Comparison of ENCODE assay signal across 26 mouse cellular contexts in the genomic region with DNA sequence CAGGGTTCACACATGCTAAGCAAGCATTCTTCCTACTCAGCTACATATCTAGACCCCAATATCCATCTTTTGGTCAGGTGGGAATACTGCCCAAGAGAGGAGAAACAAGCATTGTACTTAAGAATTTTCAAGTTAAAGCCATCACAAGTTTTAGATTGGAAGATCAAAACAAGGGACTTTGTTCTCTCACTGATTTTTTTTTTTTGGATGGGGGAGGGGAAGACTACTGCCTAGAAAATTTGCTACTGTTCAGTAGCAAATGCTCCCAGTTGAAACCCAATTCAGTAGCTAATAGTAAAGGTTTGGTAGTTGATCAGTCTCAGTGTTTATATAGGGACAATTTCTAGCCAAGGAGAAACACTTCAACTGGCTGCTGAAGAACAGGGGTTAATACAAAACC. TPM values are rescaled to one million over a fixed set of nuclear protein-coding genes. Genes with fewer than 3 reads are reported as not detected.
DNase-seq lines count a peak whose midpoint lies in the region; ATAC-seq and TF ChIP-seq lines count a peak whose summit lies in the region.
"Had no signal": no experiment of that assay in that cellular context is flagged by ENCODE, and none has a peak within 500 bp of the region (broad histone marks: within the 10 kb centered on the region; RNA-seq: fewer than 3 reads in every experiment).

No protein-coding gene starts in this region.

- no peak overlapping the region for H3K4me3 ChIP-seq in heart, embryonic 15.5 days
- no peak overlapping the region for H3K4me3 ChIP-seq in liver, postnatal 0 days (ENCODE audit: low read depth, low read length)
- H3K4me3 ChIP-seq in CH12.LX (replicated peaks in 1 of 3; ENCODE audit: low read depth in 2 of 3, low read length in 2 of 3, poor library complexity in 1 of 3) (no peak overlapping the region), MEL (ENCODE audit: control insufficient read depth in 1 of 2, insufficient read depth in 1 of 2, low read depth in 2 of 2, low read length in 2 of 2) (no peak overlapping the region)
- H3K4me3 ChIP-seq: heart, embryonic 10.5 days; layer of hippocampus, adult 2 months had no signal

- in situ Hi-C loops in CH12.LX (cut with MboI; ENCODE audit: low pct_ligation_motif_present, low pct_unique_long_range_greater_than_20kb, low sequenced_read_pairs): no loop called here

- TF ChIP-seq POLR2A in CH12.LX (IDR thresholded peaks at IDR 0.05; ENCODE audit: low read depth, low read length): no peak
- no peak for TF ChIP-seq POLR2A in MEL (IDR thresholded peaks at IDR 0.05; ENCODE audit: control insufficient read depth in 1 of 2, insufficient read depth in 1 of 2, low read depth in 1 of 2, low read length in 2 of 2, poor library complexity in 1 of 2)

- H3K36me3 ChIP-seq in heart, embryonic 15.5 days: no peaks in the 10 kb centered on the region
- H3K36me3 ChIP-seq in liver, postnatal 0 days (replicated peaks; ENCODE audit: insufficient read depth, low read length): no peaks in the 10 kb centered on the region
- peaks cover 0 to 23% of the 10 kb centered on the region in 2 experiments for H3K36me3 ChIP-seq in CH12.LX (replicated peaks in 1 of 2; ENCODE audit: control insufficient read depth in 1 of 2, insufficient read depth in 1 of 2, low read length in 1 of 2)
- peaks cover 2 to 42% of the 10 kb centered on the region in 2 experiments for H3K36me3 ChIP-seq in MEL (ENCODE audit: control insufficient read depth in 1 of 2, insufficient read depth in 2 of 2, low read length in 2 of 2)

- TF ChIP-seq RAD21 in CH12.LX (IDR thresholded peaks at IDR 0.05; ENCODE audit: low read depth, low read length) (no peak), MEL (IDR thresholded peaks at IDR 0.05; ENCODE audit: low read depth, low read length) (no peak)

- DNase-seq in heart, adult 9 months (ENCODE audit: low spot score in 2 of 2): no peak
- no peak for DNase-seq in liver, postnatal 0 days
- no peak for DNase-seq in liver
- no peak for DNase-seq in CH12.LX (ENCODE audit: extremely low read depth)
- DNase-seq in MEL (ENCODE audit: low read depth, low spot score): no peak
- DNase-seq: adrenal gland, postnatal 25 days; cerebellum, adult 9-11 months; heart, postnatal 36 days; kidney, adult 18-20 months; kidney, postnatal 14 days; lung, adult 18-20 months; midbrain, embryonic 14.5 days had no signal

- no peak overlapping the region for H3K27ac ChIP-seq in heart, embryonic 15.5 days
- no peak overlapping the region for H3K27ac ChIP-seq in liver, postnatal 0 days (ENCODE audit: low read depth)
- H3K27ac ChIP-seq in CH12.LX (ENCODE audit: insufficient read depth, low read depth): no peak overlapping the region
- no peak overlapping the region for H3K27ac ChIP-seq in MEL (ENCODE audit: control insufficient read depth, low read depth, low read length)
- H3K27ac ChIP-seq: heart, embryonic 10.5 days; hindbrain, embryonic 14.5 days had no signal

- TF ChIP-seq CTCF in liver, postnatal 0 days (IDR thresholded peaks at IDR 0.05; ENCODE audit: low read depth): no peak
- TF ChIP-seq CTCF in CH12.LX (conservative IDR thresholded peaks at IDR 0.05 in 1 of 2, IDR thresholded peaks at IDR 0.05 in 1 of 2; ENCODE audit: low read depth in 2 of 2, low read length in 2 of 2): no peak
- no peak for TF ChIP-seq CTCF in MEL (IDR thresholded peaks at IDR 0.05 in 2 of 3, conservative IDR thresholded peaks at IDR 0.05 in 1 of 3; ENCODE audit: control insufficient read depth in 1 of 3, insufficient read depth in 1 of 3, low read depth in 2 of 3, low read length in 3 of 3, poor library complexity in 1 of 3, severe bottlenecking in 1 of 3)

- TF ChIP-seq EP300 in liver, postnatal 0 days (IDR thresholded peaks at IDR 0.05; ENCODE audit: low read depth): no peak
- TF ChIP-seq EP300 in CH12.LX (IDR thresholded peaks at IDR 0.05; ENCODE audit: low read length) (no peak), MEL (IDR thresholded peaks at IDR 0.05; ENCODE audit: low read depth in 1 of 2, low read length in 2 of 2) (no peak)

- peak overlapping the region; percentile 84; the same call in 1 of the 2 replicates for H3K4me2 ChIP-seq in heart, embryonic 15.5 days
- 0 out of 2 replicates have a peak overlapping the region, but pooled peaks have one; percentile 3 for H3K4me2 ChIP-seq in liver, postnatal 0 days (ENCODE audit: low read depth, low read length)
- H3K4me2 ChIP-seq in CH12.LX (ENCODE audit: insufficient read depth, low read depth, poor library complexity, severe bottlenecking): no peak overlapping the region
- H3K4me2 ChIP-seq: hindbrain, embryonic 14.5 days had no signal

- H3K4me1 ChIP-seq in heart, embryonic 15.5 days (replicated peaks): peaks cover 24% of the 10 kb centered on the region
- H3K4me1 ChIP-seq in liver, postnatal 0 days (ENCODE audit: insufficient read depth): peaks cover 20% of the 10 kb centered on the region
- H3K4me1 ChIP-seq in CH12.LX (ENCODE audit: control insufficient read depth in 1 of 2, insufficient read depth in 2 of 2) (peaks cover 6 to 51% of the 10 kb centered on the region in 2 experiments; a peak in 3 of 4 replicates), MEL (ENCODE audit: control insufficient read depth in 1 of 2, insufficient read depth in 2 of 2, low read length in 2 of 2) (peaks cover 11 to 24% of the 10 kb centered on the region in 2 experiments)

- no peaks in the 10 kb centered on the region for H3K9me3 ChIP-seq in heart, embryonic 15.5 days (replicated peaks)
- no peaks in the 10 kb centered on the region for H3K9me3 ChIP-seq in liver, postnatal 0 days (ENCODE audit: low read length)
- no peaks in the 10 kb centered on the region for H3K9me3 ChIP-seq in CH12.LX (replicated peaks; ENCODE audit: low read length)
- H3K9me3 ChIP-seq in MEL (replicated peaks; ENCODE audit: insufficient read depth, low read length): no peaks in the 10 kb centered on the region
- H3K9me3 ChIP-seq: heart, embryonic 10.5 days had no signal

- ATAC-seq in heart, embryonic 15.5 days (replicated peaks; ENCODE audit: insufficient number of reproducible peaks, insufficient read depth, low FRiP score, low read depth): no peak
- ATAC-seq in liver, postnatal 0 days: no peak
- ATAC-seq in cerebellum, adult (ENCODE audit: insufficient number of reproducible peaks, low FRiP score, low TSS enrichment): no peak
- ATAC-seq: inflammation-experienced regulatory T-cells, adult 6 months had no signal

- dilution Hi-C loops in CH12.LX (cut with MboI; ENCODE audit: extremely low pct_ligation_motif_present, extremely low pct_unique_long_range_greater_than_20kb, low sequenced_read_pairs): no loop called here

- H3K9ac ChIP-seq in heart, embryonic 15.5 days: no peak overlapping the region
- no peak overlapping the region for H3K9ac ChIP-seq in liver, postnatal 0 days (replicated peaks)
- no peak overlapping the region for H3K9ac ChIP-seq in CH12.LX (ENCODE audit: insufficient read depth, low read depth)
- H3K9ac ChIP-seq in MEL (ENCODE audit: control insufficient read depth, low read depth, low read length, poor library complexity, severe bottlenecking): no peak overlapping the region
- H3K9ac ChIP-seq: hindbrain, embryonic 14.5 days had no signal

- H3K79me2 ChIP-seq in CH12.LX (replicated peaks; ENCODE audit: control insufficient read depth, extremely low read depth, insufficient read depth, poor library complexity, severe bottlenecking) (peaks cover 18% of the 10 kb centered on the region), MEL (ENCODE audit: control insufficient read depth, insufficient read depth, low read length, poor library complexity) (peaks cover 42% of the 10 kb centered on the region)

- no peaks in the 10 kb centered on the region for H3K27me3 ChIP-seq in heart, embryonic 15.5 days
- no peaks in the 10 kb centered on the region for H3K27me3 ChIP-seq in liver, postnatal 0 days (ENCODE audit: insufficient read depth, low read length)
- H3K27me3 ChIP-seq in CH12.LX (replicated peaks) (no peaks in the 10 kb centered on the region), MEL (ENCODE audit: control insufficient read depth in 1 of 2, insufficient read depth in 2 of 2, low read length in 2 of 2) (no peaks in the 10 kb centered on the region)

TF ChIP-seq in CH12.LX, 34 proteins besides CTCF, POLR2A, EP300 and RAD21:
- TF ChIP-seq ETS1 (conservative IDR thresholded peaks at IDR 0.05; ENCODE audit: low read depth, low read length): no peak
- TF ChIP-seq ZNF384 (IDR thresholded peaks at IDR 0.05; ENCODE audit: low read depth, low read length): peak; percentile 59; the same call in 1 of the 2 replicates
TF ChIP-seq in CH12.LX: peak in this region for 1.

TF ChIP-seq in MEL, 35 proteins besides CTCF, POLR2A, EP300 and RAD21 (continues in another document):
- no peak for TF ChIP-seq USF2 (IDR thresholded peaks at IDR 0.05; ENCODE audit: borderline replicate concordance in 1 of 2, insufficient read depth in 1 of 2, low read depth in 1 of 2, low read length in 2 of 2)

RNA-seq across cellular contexts. Expression of gene Gm28047, which starts 2.3 kb away (rescaled TPM):
- 0.24 TPM in 1 of 2 replicates, not detected in the other for polyA plus RNA-seq in heart, embryonic 15.5 days (2015; fragmentation: Nextera tagmentation; extraction: Ambion mirVana)
- polyA plus RNA-seq in liver, postnatal 0 days (2015; fragmentation: Nextera tagmentation; extraction: Ambion mirVana): not detected in 2 replicates
- total RNA-seq in CH12.LX (2012; rRNA removed) (not detected in 2 replicates), CH12.LX (2014; rRNA removed) (not detected in 2 replicates), MEL (2012; rRNA removed) (0.20 TPM in 1 of 2 replicates, not detected in the other)
- polyA plus RNA-seq in CH12.LX (2012; ENCODE audit: insufficient read length, low read depth) (not detected in 2 replicates), MEL (2012; ENCODE audit: insufficient read depth in 1 of 2, insufficient read length in 2 of 2, low read depth in 1 of 2, low replicate concordance in 2 of 2, missing spikeins in 1 of 2) (under 1 TPM in 1 of 2 experiments, not detected in 1; 0.52 TPM)
- total RNA-seq: common myeloid progenitor, adult 5-6 weeks; layer of hippocampus, adult 2 months; megakaryocyte-erythroid progenitor cell, adult 5-6 weeks had no signal
- polyA plus RNA-seq: brain, embryonic 14.5 days; C2C12; gonadal fat pad, adult 2 months; heart, embryonic 10.5 days; hindbrain, embryonic 14.5 days; limb, embryonic 11.5 days; midbrain, embryonic 14.5 days; neural tube, embryonic 11.5 days; small intestine, adult 2 months had no signal

RNA-seq across cellular contexts. Expression of gene Atf7, which starts 2.7 kb away (rescaled TPM):
- polyA plus RNA-seq in heart, embryonic 15.5 days (2015; fragmentation: Nextera tagmentation; extraction: Ambion mirVana): 26.7 and 32.7 TPM in 2 replicates
- polyA plus RNA-seq in liver, postnatal 0 days (2015; fragmentation: Nextera tagmentation; extraction: Ambion mirVana): 7.7 and 8.1 TPM in 2 replicates
- total RNA-seq in CH12.LX (2012; rRNA removed) (8.2 and 8.6 TPM in 2 replicates), CH12.LX (2014; rRNA removed) (4.3 and 6.7 TPM in 2 replicates), MEL (2012; rRNA removed) (10.4 and 12.8 TPM in 2 replicates)
- polyA plus RNA-seq in CH12.LX (2012; ENCODE audit: insufficient read length, low read depth) (30.7 and 31.9 TPM in 2 replicates), MEL (2012; ENCODE audit: insufficient read depth in 1 of 2, insufficient read length in 2 of 2, low read depth in 1 of 2, low replicate concordance in 2 of 2, missing spikeins in 1 of 2) (10 to 100 TPM in 1 of 2 experiments, not detected in 1; 49.6 TPM)

RNA-seq across cellular contexts. Expression of gene Atp5g2, which starts 49.6 kb away (rescaled TPM):
- polyA plus RNA-seq in heart, embryonic 15.5 days (2015; fragmentation: Nextera tagmentation; extraction: Ambion mirVana): 58.1 and 78.1 TPM in 2 replicates
- 49.2 and 53.0 TPM in 2 replicates for polyA plus RNA-seq in liver, postnatal 0 days (2015; fragmentation: Nextera tagmentation; extraction: Ambion mirVana)
- 571 and 589 TPM in 2 replicates for total RNA-seq in CH12.LX (2012; rRNA removed)
- total RNA-seq in CH12.LX (2014; rRNA removed): 281 and 297 TPM in 2 replicates
- polyA plus RNA-seq in CH12.LX (2012; ENCODE audit: insufficient read length, low read depth): 33.9 and 35.0 TPM in 2 replicates
- 513 and 583 TPM in 2 replicates for total RNA-seq in MEL (2012; rRNA removed)
- 10 to 100 TPM in 1 of 2 experiments, not detected in 1; 59.4 TPM for polyA plus RNA-seq in MEL (2012; ENCODE audit: insufficient read depth in 1 of 2, insufficient read length in 2 of 2, low read depth in 1 of 2, low replicate concordance in 2 of 2, missing spikeins in 1 of 2)
